Mouse (Mus musculus) hindbrain, postnatal 0 days (tissue): Measurements from ENCODE around the gene Rtl1. TPM values are rescaled to one million over a fixed set of nuclear protein-coding genes. Genes with fewer than 3 reads are reported as not detected.
A peak's percentile ranks its signal among the peaks of the same experiment; 100 is the strongest.

Experiments
- ATAC-seq: fragments of 200-750 bp; cut with Nextera tagmentation; 2 replicates; pipeline ENCODE4 v1.8.0; 2017; ENCODE audit warnings: mild to moderate bottlenecking, moderate TSS enrichment, moderate library complexity
- DNase-seq: peaks from one replicate; pipeline ENCODE4 v3.0.0-alpha.2; 2015; ENCODE audit warnings: low spot score
- H3K27ac ChIP-seq: fragments of 300-500 bp; sonication (generic); 2 replicates; pipeline ENCODE4 v1.5.1; 2014; ENCODE audit warnings: mild to moderate bottlenecking
- H3K27me3 ChIP-seq: fragments of 300-500 bp; sonication (generic); 2 replicates; pipeline ENCODE4 v1.6.1; 2014; ENCODE audit warnings: low read length, mixed read lengths; ENCODE audit not compliant: insufficient read depth
- H3K36me3 ChIP-seq: fragments of 300-500 bp; sonication (generic); 2 replicates; pipeline ENCODE4 v1.6.1; 2014; ENCODE audit warnings: low read length, mixed read lengths; ENCODE audit not compliant: insufficient read depth
- H3K4me1 ChIP-seq: fragments of 300-500 bp; sonication (generic); 2 replicates; pipeline ENCODE4 v1.6.1; 2014; ENCODE audit warnings: antibody characterized with exemption, low read length, mixed read lengths; ENCODE audit not compliant: insufficient read depth
- H3K4me2 ChIP-seq: fragments of 300-500 bp; sonication (generic); 2 replicates; pipeline ENCODE4 v1.6.1; 2014; ENCODE audit warnings: low read depth, mild to moderate bottlenecking, low read length, moderate library complexity, mixed read lengths
- H3K4me3 ChIP-seq: fragments of 300-500 bp; sonication (generic); 2 replicates; pipeline ENCODE4 v1.5.1; 2014; ENCODE audit warnings: low read length
- H3K9ac ChIP-seq: fragments of 300-500 bp; sonication (generic); replicated peaks from 2 replicates; pipeline ENCODE4 v1.6.1; 2014; ENCODE audit warnings: mild to moderate bottlenecking, low read length, moderate library complexity, mixed read lengths
- H3K9me3 ChIP-seq: fragments of 300-500 bp; sonication (generic); 2 replicates; pipeline ENCODE4 v1.6.1; 2016; ENCODE audit warnings: low read length, mixed read lengths
- CTCF ChIP-seq: IDR thresholded peaks from 2 replicates; pipeline ENCODE4 v1.5.1; 2016; ENCODE audit warnings: antibody characterized with exemption, control low read depth, low read depth
- WGBS: fragments of 180-500 bp; shearing (Covaris S2); extraction: QIAGEN DNeasy Blood & Tissue Kit; methylation state at CpG from one replicate; pipeline ENCODE4 v1.1.7; 2014; 5-methylcytosine and 5-hydroxymethylcytosine counted together
- polyA plus RNA-seq: library from polyadenylated mRNA; unstranded; fragments of >200 nt; fragmentation: Nextera tagmentation; extraction: Ambion mirVana; gene quantifications from 2 replicates; pipeline ENCODE4 v1.2.1, GENCODE M21; 2015
- total RNA-seq: library from RNA; depleted of rRNA; stranded (reverse); fragments of >200 nt; gene quantifications from 2 replicates; pipeline ENCODE4 v1.2.3, GENCODE M21; 2014

Gene Rtl1
- total and polyA plus RNA-seq, 2 experiments from 2014 or later: 0.81 to 1.9 TPM

DNA sequence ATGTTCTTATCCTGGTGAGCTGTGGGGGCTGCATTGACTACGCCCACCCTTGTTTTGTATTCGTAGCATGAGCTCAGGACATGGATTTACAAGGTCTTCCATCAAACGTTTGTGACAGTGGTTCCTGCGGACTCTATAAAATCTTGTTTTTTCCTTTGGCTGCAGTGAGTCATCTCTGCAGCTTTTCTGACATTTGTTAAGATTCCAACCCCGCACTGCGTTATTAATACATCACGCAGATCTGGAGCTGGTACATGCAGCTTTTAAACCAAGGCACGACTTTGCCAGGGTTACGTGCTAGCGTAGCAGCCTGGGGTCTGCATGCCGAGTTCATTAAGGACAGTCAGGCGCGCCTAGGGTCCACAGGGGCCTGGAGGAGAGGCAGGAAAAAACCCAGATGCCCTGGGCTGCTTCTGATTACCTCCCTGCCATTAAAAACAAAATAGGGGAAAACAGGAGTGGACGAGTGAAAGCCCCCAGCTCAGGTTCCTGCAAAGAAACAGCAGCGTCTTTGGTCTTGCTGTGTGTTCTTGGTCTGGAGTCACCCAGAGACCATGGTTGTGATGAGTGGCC, 44.2 kb downstream of the Rtl1 start:
- Histone ChIP-seq H3K4me2 (no peak overlapping the region), H3K9me3 (no peaks in the 10 kb centered on the region), H3K4me3 (no peak overlapping the region), H3K27ac (no peak overlapping the region), H3K9ac (no peak overlapping the region), H3K36me3 (no peaks in the 10 kb centered on the region), H3K27me3 (no peaks in the 10 kb centered on the region), H3K4me1 (no peaks in the 10 kb centered on the region)
- no peak for DNase-seq
- no peak for ATAC-seq
- no peak for TF ChIP-seq CTCF
- 54% methylated on average over 15 of the region's 15 CpGs for WGBS

DNA sequence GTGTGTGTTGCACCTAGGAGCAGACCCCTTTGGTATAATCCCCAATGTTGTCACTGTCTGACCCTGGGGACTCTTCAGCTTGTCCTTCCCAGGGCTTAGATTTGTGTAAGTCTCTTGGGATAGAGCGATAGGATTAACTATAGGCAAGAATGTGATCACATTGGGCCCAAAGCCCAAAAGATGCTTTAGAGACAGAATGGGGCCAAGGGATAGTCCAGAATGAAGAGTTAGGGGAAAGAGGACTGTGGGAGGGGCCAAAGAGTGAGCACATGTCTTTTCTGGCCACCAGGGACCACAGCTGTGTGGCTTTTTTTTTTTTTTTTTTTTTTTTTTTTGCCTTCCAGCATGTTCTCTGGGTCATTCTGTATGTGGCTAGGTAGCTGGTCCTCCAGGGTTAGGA, 46.6 kb downstream of the Rtl1 start:
- ATAC-seq: no peak
- WGBS: 72% methylated on average over 1 of the region's 1 CpGs

DNA sequence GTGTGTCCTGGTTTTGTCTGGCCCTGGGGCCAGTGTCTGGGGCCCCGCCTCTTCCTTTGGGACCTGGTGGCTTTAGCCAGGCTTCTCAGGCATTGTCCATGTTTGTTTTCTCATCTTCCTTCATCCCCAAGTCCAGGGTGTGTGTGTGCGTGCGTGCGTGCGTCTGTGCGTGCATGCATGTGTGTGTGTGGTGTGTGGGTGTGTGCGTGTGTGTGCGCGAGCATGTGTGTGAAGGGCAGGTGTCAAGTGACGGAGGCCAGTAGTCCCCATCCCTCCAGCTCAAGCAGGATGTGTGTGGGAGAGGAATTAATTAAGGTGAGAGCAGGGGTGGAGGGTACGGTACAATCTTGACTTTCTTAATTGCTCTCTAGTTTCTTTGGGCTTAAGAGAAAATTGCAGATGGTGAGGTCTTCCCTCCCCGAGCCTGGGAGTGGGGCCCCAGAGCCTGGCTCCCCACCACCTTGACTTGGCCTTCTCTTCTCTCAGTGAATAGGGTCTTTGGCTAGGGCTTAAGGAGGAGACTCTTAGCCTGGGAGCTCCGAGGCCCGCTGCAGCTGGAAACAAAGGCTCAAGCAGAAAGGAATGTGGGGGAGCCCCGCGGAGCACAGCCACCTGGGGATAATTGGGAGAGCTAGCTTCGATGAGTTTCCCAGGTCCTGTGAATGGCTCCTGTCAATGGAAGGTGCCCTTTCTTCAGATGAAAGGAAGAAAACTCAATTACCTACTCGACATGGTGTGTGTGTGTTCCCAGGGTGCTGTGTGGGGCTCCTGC, 47.2 kb downstream of the Rtl1 start:
- Histone ChIP-seq H3K36me3 (no peaks in the 10 kb centered on the region), H3K4me1 (no peaks in the 10 kb centered on the region), H3K27ac (no peak overlapping the region), H3K4me3 (no peak overlapping the region), H3K4me2 (no peak overlapping the region), H3K9me3 (no peaks in the 10 kb centered on the region), H3K27me3 (no peaks in the 10 kb centered on the region), H3K9ac (no peak overlapping the region)
- DNase-seq (no peak), ATAC-seq (no peak)
- no peak for TF ChIP-seq CTCF
- 53% methylated on average over 18 of the region's 18 CpGs for WGBS

More for the DNA sequence above, 46.6 kb downstream of the Rtl1 start:
- Histone ChIP-seq H3K27me3 (no peaks in the 10 kb centered on the region), H3K27ac (no peak overlapping the region), H3K9me3 (no peaks in the 10 kb centered on the region), H3K9ac (no peak overlapping the region), H3K4me3 (no peak overlapping the region), H3K36me3 (no peaks in the 10 kb centered on the region), H3K4me2 (no peak overlapping the region), H3K4me1 (no peaks in the 10 kb centered on the region)
- TF ChIP-seq CTCF: no peak
- no peak for DNase-seq

DNA sequence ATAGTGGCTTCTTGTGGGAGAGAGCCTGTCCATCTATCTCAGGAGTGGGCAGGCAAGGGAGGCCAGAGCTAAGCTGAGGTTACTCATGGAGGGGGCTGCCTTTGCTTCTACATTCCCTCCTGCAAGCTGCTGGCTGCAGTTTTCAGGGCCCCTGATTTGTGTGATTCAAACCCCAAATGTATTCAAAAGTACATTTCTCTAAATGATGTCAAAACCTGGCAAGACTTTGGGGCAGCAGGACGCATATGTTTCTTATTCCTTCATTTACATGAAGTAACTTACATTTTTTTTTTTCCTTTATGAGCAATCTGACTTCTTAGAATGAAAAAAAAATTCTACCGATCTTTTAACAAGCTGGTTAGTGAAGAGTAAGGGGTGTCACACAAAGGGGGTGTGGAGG, 48.4 kb downstream of the Rtl1 start:
- Histone ChIP-seq H3K36me3 (peaks cover 4% of the 10 kb centered on the region; the same call in 1 of the 2 replicates), H3K4me1 (no peaks in the 10 kb centered on the region), H3K4me2 (no peak overlapping the region), H3K9ac (no peak overlapping the region), H3K9me3 (no peaks in the 10 kb centered on the region), H3K27me3 (no peaks in the 10 kb centered on the region), H3K4me3 (no peak overlapping the region), H3K27ac (no peak overlapping the region)
- ATAC-seq (no peak), DNase-seq (no peak)
- no peak for TF ChIP-seq CTCF
- 68% methylated on average over 2 of the region's 2 CpGs for WGBS

DNA sequence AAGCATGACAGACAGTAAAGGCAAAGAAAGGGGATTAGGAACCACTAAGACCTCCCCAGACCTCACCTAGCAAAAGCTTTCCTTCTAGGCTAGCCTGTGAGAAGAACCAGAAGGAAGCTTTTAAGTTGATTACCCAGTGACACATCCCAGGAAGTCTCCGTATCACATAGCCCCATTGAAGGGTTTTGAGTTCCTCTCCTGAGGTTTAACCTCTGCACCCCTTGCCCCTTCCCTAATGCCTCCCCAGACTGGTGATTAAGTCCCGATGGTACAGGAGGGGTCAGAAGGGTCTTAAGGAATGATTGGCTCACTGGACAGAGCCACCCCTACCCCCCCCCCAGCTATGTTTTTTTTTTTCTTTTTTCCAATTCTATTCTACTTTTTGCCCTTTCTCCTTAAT, 53.0 kb downstream of the Rtl1 start:
- Histone ChIP-seq H3K4me2 (no peak overlapping the region), H3K9me3 (no peaks in the 10 kb centered on the region), H3K4me3 (no peak overlapping the region), H3K27me3 (no peaks in the 10 kb centered on the region), H3K36me3 (peaks cover 4% of the 10 kb centered on the region; the same call in 1 of the 2 replicates), H3K27ac (no peak overlapping the region), H3K4me1 (no peaks in the 10 kb centered on the region), H3K9ac (no peak overlapping the region)
- ATAC-seq (no peak), DNase-seq (no peak)
- no peak for TF ChIP-seq CTCF
- 44% methylated on average over 2 of the region's 2 CpGs for WGBS

DNA sequence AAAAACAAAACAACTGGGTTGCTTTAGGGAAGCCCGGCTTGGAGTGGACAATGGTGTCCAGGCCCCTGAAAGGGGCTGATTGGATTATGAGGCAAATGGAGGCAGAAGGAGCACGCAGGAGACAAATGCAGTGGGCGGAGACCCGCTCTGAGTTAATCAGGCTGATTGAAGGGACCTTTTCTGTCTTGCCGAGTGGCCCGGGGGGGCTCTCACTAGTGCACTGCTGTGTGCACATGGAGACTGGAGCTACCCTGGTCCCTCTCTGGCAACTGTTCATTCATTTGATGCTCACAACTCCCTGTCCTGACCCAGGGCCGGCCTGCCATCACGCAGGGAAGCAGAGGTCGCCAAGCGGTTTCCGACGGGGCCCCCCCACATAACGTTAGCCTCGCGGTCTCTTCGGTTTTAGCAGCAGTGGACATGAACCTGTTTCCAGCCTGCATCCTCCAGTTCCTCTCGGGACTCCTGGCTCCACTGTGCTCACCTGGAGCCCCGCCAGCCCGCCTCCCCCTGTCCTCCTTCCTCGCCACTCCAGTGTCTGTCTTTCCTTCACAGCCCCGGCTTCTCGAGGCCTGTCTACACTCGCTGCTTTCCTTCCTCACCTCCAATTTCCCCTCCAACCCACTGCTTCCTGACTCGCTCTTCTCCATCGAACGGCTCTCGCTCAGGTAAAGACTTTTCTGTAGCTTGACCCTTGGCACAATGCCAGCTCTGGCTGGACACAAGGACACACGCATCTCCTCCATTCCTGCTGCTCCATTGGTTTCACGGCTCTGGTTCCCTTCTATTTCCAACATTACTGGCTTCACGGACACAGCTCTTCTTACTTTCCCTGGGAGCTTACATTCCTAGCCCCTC, 54.0 kb downstream of the Rtl1 start:
- ATAC-seq: no peak
- no peak for TF ChIP-seq CTCF
- H3K36me3 ChIP-seq: peaks cover 4% of the 10 kb centered on the region; the same call in 1 of the 2 replicates
- H3K4me2 ChIP-seq: 0 out of 2 replicates have a peak overlapping the region, but pooled peaks have one; percentile 10
- no peak overlapping the region for H3K4me3 ChIP-seq
- no peak overlapping the region for H3K9ac ChIP-seq
- DNase-seq: no peak
- no peaks in the 10 kb centered on the region; the same call in 1 of the 2 replicates for H3K9me3 ChIP-seq
- no peak overlapping the region for H3K27ac ChIP-seq
- 48% methylated on average over 30 of the region's 30 CpGs for WGBS
- no peaks in the 10 kb centered on the region for H3K4me1 ChIP-seq
- no peaks in the 10 kb centered on the region for H3K27me3 ChIP-seq
